Mouse (Mus musculus) embryonic stem cell, embryonic (primary cell): ENCODE measurements around the gene Vps4a.

Experiments
- CTCF ChIA-PET, 4 experiments: fragments of 300-600 bp in 2 of 4; fragments of 350-600 bp in 2 of 4; sonication (Branson Sonifier 250); formaldehyde crosslinking; loops; one replicate each; lab custom pipeline; 2022; ENCODE audit warnings: inconsistent platforms in 2 of 4; lab: Charles Lee
- POLR2A ChIA-PET, 4 experiments: fragments of 300-600 bp in 2 of 4; fragments of 350-600 bp in 2 of 4; sonication (Branson Sonifier 250); formaldehyde crosslinking; loops; one replicate each; lab custom pipeline; 2022; ENCODE audit warnings: antibody characterized with exemption in 4 of 4, inconsistent platforms in 1 of 4; lab: Charles Lee

Vps4a gene

GRCm38 (mm10) chr8:107073706-107074105 is 42.7 kb downstream of the Vps4a start:
- CTCF ChIA-PET: interaction anchor here in 2 of 4 experiments (1.1 to 1.4 kb wide), 2 partner anchors 12 kb away, joined by 4 to 6 read pairs; no protein-coding TSS in a partner anchor
- POLR2A ChIA-PET: interaction anchor here in 3 of 4 experiments (0.7 to 4.1 kb wide), 10 partner anchors 9 to 115 kb away, joined by 3 to 34 read pairs (median 4); partner anchors contain the start of gene Pdf (in 1 of the 3)

GRCm38 (mm10) chr8:107074128-107074527 is 43.1 kb downstream of the Vps4a start:
- CTCF ChIA-PET: interaction anchor here in 2 of 4 experiments (1.1 to 4.1 kb wide), 3 partner anchors 11 to 12 kb away, joined by 4 to 24 read pairs (median 6); no protein-coding TSS in a partner anchor
- POLR2A ChIA-PET: interaction anchor here in 3 of 4 experiments (0.7 to 4.1 kb wide), 13 partner anchors 8 to 115 kb away, joined by 3 to 34 read pairs (median 3); partner anchors contain the start of genes Pdf (in 1 of the 3) and Tmed6 (in 1 of the 3)

- ChIA-PET CTCF (interaction anchor here in 3 of 4 experiments (0.9 to 4.1 kb wide), 4 partner anchors 9 to 30 kb away, joined by 3 to 24 read pairs (median 6); no protein-coding TSS in a partner anchor), POLR2A (interaction anchor here in 2 of 4 experiments (1.3 to 4.1 kb wide), 5 partner anchors 8 to 15 kb away, joined by 4 to 34 read pairs (median 8); partner anchors contain the start of gene Tmed6 (in 1 of the 2))
Measured at GRCm38 (mm10) chr8:107076239-107076888, 45.3 kb downstream of the Vps4a start.

GRCm38 (mm10) chr8:107085358-107085757 is 54.3 kb downstream of the Vps4a start:
- POLR2A ChIA-PET: interaction anchor here in 3 of 4 experiments (0.7 to 6.3 kb wide), 22 partner anchors 9 to 271 kb away, joined by 3 to 34 read pairs (median 3); partner anchors contain the start of genes Pdf (in 1 of the 3), Terf2 (in 1 of the 3) and Tmed6 (in 1 of the 3)

GRCm38 (mm10) chr8:107086018-107086417 is 55.0 kb downstream of the Vps4a start:
- ChIA-PET POLR2A (interaction anchor here in 3 of 4 experiments (0.5 to 6.3 kb wide), 27 partner anchors 9 to 503 kb away, joined by 3 to 34 read pairs (median 3); partner anchors contain the start of genes Nqo1 (in 1 of the 3), Pdf (in 1 of the 3), Terf2 (in 1 of the 3) and Tmed6 (in 1 of the 3)), CTCF (interaction anchor here (0.6 to 3.8 kb wide), 30 partner anchors 8 to 525 kb away, joined by 3 to 24 read pairs (median 6); partner anchors contain the start of genes Nob1 (in 1 of the 4), Pdf (in 1 of the 4) and Vps4a (in 1 of the 4))

More at GRCm38 (mm10) chr8:107085358-107085757, 54.3 kb downstream of the Vps4a start:
- CTCF ChIA-PET: interaction anchor here (0.6 to 3.8 kb wide), 47 partner anchors 9 to 524 kb away, joined by 3 to 24 read pairs (median 4); partner anchors contain the start of genes Pdf (in 2 of the 4), Nob1 (in 1 of the 4) and Vps4a (in 1 of the 4)

- ChIA-PET POLR2A (interaction anchor here (0.6 to 6.3 kb wide), 26 partner anchors 7 to 469 kb away, joined by 3 to 34 read pairs (median 4); partner anchors contain the start of genes Tmed6 (in 2 of the 4), Nqo1 (in 1 of the 4), Pdf (in 1 of the 4) and Terf2 (in 1 of the 4)), CTCF (interaction anchor here in 3 of 4 experiments (0.5 to 2.0 kb wide), 13 partner anchors 16 to 567 kb away, joined by 3 to 11 read pairs (median 4); partner anchors contain the start of gene Vps4a (in 1 of the 3))
Measured at GRCm38 (mm10) chr8:107088526-107089063, 57.6 kb downstream of the Vps4a start.

GRCm38 (mm10) chr8:107090531-107090930 is 59.5 kb downstream of the Vps4a start:
- ChIA-PET POLR2A (interaction anchor here in 3 of 4 experiments (0.6 to 6.3 kb wide), 8 partner anchors 14 to 233 kb away, joined by 3 to 30 read pairs (median 3); no protein-coding TSS in a partner anchor), CTCF (interaction anchor here in 1 of 4 experiments (0.6 kb wide), 1 partner anchor 364 kb away, joined by 3 read pairs; no protein-coding TSS in a partner anchor)
